Mouse (Mus musculus) ES-E14 (cell line): Measurements from ENCODE around the gene Colq. TPM values are rescaled to one million over a fixed set of nuclear protein-coding genes. Genes with fewer than 3 reads are reported as not detected.

ENCODE experiments used
- DNase-seq: peaks from one replicate; pipeline ENCODE4 v3.0.0-alpha.2; 2013; ENCODE audit warnings: low read depth, low spot score
- H3K27ac ChIP-seq: 2 replicates; pipeline ENCODE4 v1.5.1; 2012; ENCODE audit warnings: low read depth, mild to moderate bottlenecking, low read length, moderate library complexity, mixed read lengths; ENCODE audit not compliant: poor library complexity, insufficient read depth, severe bottlenecking
- H3K36me3 ChIP-seq: 2 replicates; pipeline ENCODE4 v1.6.1; 2012; ENCODE audit warnings: mild to moderate bottlenecking, low read length, moderate library complexity, mixed read lengths; ENCODE audit not compliant: control insufficient read depth, poor library complexity, insufficient read depth, severe bottlenecking
- H3K4me1 ChIP-seq, 2 experiments: fragments of 150-350 bp in 1 of 2; sonication (generic) in 1 of 2; 2 replicates each; pipeline ENCODE4 v1.6.1; 2012; ENCODE audit warnings: low read length in 2 of 2, mild to moderate bottlenecking in 1 of 2, mixed read lengths in 1 of 2; ENCODE audit not compliant: control insufficient read depth in 2 of 2, insufficient read depth in 2 of 2, poor library complexity in 1 of 2
- H3K4me3 ChIP-seq, 2 experiments: fragments of 150-350 bp in 1 of 2; sonication (generic) in 1 of 2; 2 replicates each; pipeline ENCODE4 v1.5.1; 2012; ENCODE audit warnings: low read length in 2 of 2, low read depth in 1 of 2, mild to moderate bottlenecking in 1 of 2, mixed read lengths in 1 of 2; ENCODE audit not compliant: insufficient read depth in 1 of 2, poor library complexity in 1 of 2, severe bottlenecking in 1 of 2
- H3K9ac ChIP-seq: 2 replicates; pipeline ENCODE4 v1.6.1; 2012; ENCODE audit warnings: low read depth, mild to moderate bottlenecking, low read length, mixed read lengths; ENCODE audit not compliant: poor library complexity, insufficient read depth, severe bottlenecking
- H3K9me3 ChIP-seq: fragments of 150-350 bp; sonication (generic); 2 replicates; pipeline ENCODE4 v1.6.1; 2012; ENCODE audit warnings: low read depth, mild to moderate bottlenecking, low read length; ENCODE audit not compliant: control insufficient read depth, insufficient read depth
- CHD2 ChIP-seq: IDR thresholded peaks from 2 replicates; pipeline ENCODE4 v1.6.1; 2014; ENCODE audit warnings: mild to moderate bottlenecking, low read depth, low read length, inconsistent platforms
- HCFC1 ChIP-seq: IDR thresholded peaks from 2 replicates; pipeline ENCODE4 v1.6.1; 2012; ENCODE audit warnings: low read length, inconsistent platforms, borderline replicate concordance; ENCODE audit not compliant: insufficient read depth
- MAFK ChIP-seq: IDR thresholded peaks from 2 replicates; pipeline ENCODE4 v1.6.1; 2014; ENCODE audit warnings: mild to moderate bottlenecking, low read depth, low read length, inconsistent platforms; ENCODE audit not compliant: insufficient read depth
- ZC3H11A ChIP-seq: IDR thresholded peaks from 2 replicates; pipeline ENCODE4 v1.6.1; 2012; ENCODE audit warnings: low read depth, mild to moderate bottlenecking, inconsistent platforms, low read length, borderline replicate concordance
- ZNF384 ChIP-seq: IDR thresholded peaks from 2 replicates; pipeline ENCODE4 v1.6.1; 2012; ENCODE audit warnings: low read depth, low read length, inconsistent platforms
- in situ Hi-C, 2 experiments: fragments of 600-800 bp; cut with MboI; formaldehyde crosslinking; loops; one replicate each; pipeline ENCODE4 v1.15.1; 2025; ENCODE audit warnings: low sequenced_read_pairs in 2 of 2, inconsistent platforms in 1 of 2; ENCODE audit not compliant: unreplicated experiment in 2 of 2
- total RNA-seq: library from RNA; depleted of rRNA; stranded (reverse); fragments of 300-350 nt; gene quantifications from 2 replicates; pipeline ENCODE4 v1.2.3, GENCODE M21; 2012

Gene Colq
- total RNA-seq, 1 experiment, result 0.18 TPM

- H3K9me3 ChIP-seq, result no peaks in the 10 kb centered on the region
- no peak for DNase-seq
- no peaks in the 10 kb centered on the region for H3K4me1 ChIP-seq
- in situ Hi-C loops, result no loop called here
- no peak overlapping the region for H3K4me3 ChIP-seq
- H3K36me3 ChIP-seq, result no peaks in the 10 kb centered on the region
- H3K27ac ChIP-seq, result no peak overlapping the region
- TF ChIP-seq CHD2 (no peak), ZNF384 (no peak), ZC3H11A (no peak), HCFC1 (no peak), MAFK (no peak)
- no peak overlapping the region for H3K9ac ChIP-seq
Measured at GRCm38 (mm10) chr14:31620591-31621223, 29.6 kb upstream of the Colq start.

- no peaks in the 10 kb centered on the region for H3K9me3 ChIP-seq
- no peaks in the 10 kb centered on the region for H3K4me1 ChIP-seq
- DNase-seq, result no peak
- no peak overlapping the region for H3K4me3 ChIP-seq
- no peak overlapping the region for H3K27ac ChIP-seq
- H3K9ac ChIP-seq, result no peak overlapping the region
- no peaks in the 10 kb centered on the region for H3K36me3 ChIP-seq
- in situ Hi-C loops, result no loop called here
- no peak for TF ChIP-seq ZNF384
- TF ChIP-seq CHD2, result no peak
- TF ChIP-seq HCFC1, result no peak
- TF ChIP-seq MAFK, result no peak
- TF ChIP-seq ZC3H11A, result no peak
Measured at GRCm38 (mm10) chr14:31617997-31618396, 26.9 kb upstream of the Colq start.

- no peak for TF ChIP-seq MAFK
- TF ChIP-seq ZC3H11A, result no peak
- TF ChIP-seq HCFC1, result no peak
- no peak for TF ChIP-seq ZNF384
- no peak for TF ChIP-seq CHD2
- no peak overlapping the region for H3K9ac ChIP-seq
- no peaks in the 10 kb centered on the region for H3K9me3 ChIP-seq
- DNase-seq, result no peak
- no peaks in the 10 kb centered on the region for H3K36me3 ChIP-seq
- H3K4me1 ChIP-seq, result no peaks in the 10 kb centered on the region
- no peak overlapping the region for H3K27ac ChIP-seq
- in situ Hi-C loops, result no loop called here
- H3K4me3 ChIP-seq, result no peak overlapping the region
Measured at GRCm38 (mm10) chr14:31617204-31617603, 26.1 kb upstream of the Colq start.

GRCm38 (mm10) chr14:31613671-31614070 lies 22.5 kb upstream of the Colq start:
- H3K4me3 ChIP-seq, result no peak overlapping the region
- in situ Hi-C loops, result no loop called here
- no peak overlapping the region for H3K9ac ChIP-seq

GRCm38 (mm10) chr14:31611986-31612385 lies 20.8 kb upstream of the Colq start:
- no peak overlapping the region; the same call in 1 of the 2 replicates for H3K9ac ChIP-seq
- in situ Hi-C loops, result no loop called here
- H3K4me1 ChIP-seq, result no peaks in the 10 kb centered on the region
- H3K36me3 ChIP-seq, result no peaks in the 10 kb centered on the region
- H3K4me3 ChIP-seq, result no peak overlapping the region
- no peak for DNase-seq
- H3K9me3 ChIP-seq, result no peaks in the 10 kb centered on the region
- TF ChIP-seq HCFC1 (no peak), ZNF384 (no peak), CHD2 (no peak), MAFK (no peak), ZC3H11A (no peak)
- no peak overlapping the region for H3K27ac ChIP-seq

More at GRCm38 (mm10) chr14:31613671-31614070, 22.5 kb upstream of the Colq start:
- no peak for DNase-seq
- H3K9me3 ChIP-seq, result no peaks in the 10 kb centered on the region
- H3K36me3 ChIP-seq, result no peaks in the 10 kb centered on the region
- TF ChIP-seq ZC3H11A, result no peak
- no peak for TF ChIP-seq ZNF384
- no peak for TF ChIP-seq CHD2
- no peak for TF ChIP-seq MAFK
- no peak for TF ChIP-seq HCFC1
- no peak overlapping the region for H3K27ac ChIP-seq
- no peaks in the 10 kb centered on the region for H3K4me1 ChIP-seq
